Mouse (Mus musculus): Measurements from ENCODE around the gene Zfp207.
A peak's percentile ranks its signal among the peaks of the same experiment; 100 is the strongest.
"Not testable (repeated sequence)": the region's sequence is repeated elsewhere in the genome, so short reads cannot be mapped to it uniquely, and the experiment has no call there.

Gene Zfp207

DNA sequence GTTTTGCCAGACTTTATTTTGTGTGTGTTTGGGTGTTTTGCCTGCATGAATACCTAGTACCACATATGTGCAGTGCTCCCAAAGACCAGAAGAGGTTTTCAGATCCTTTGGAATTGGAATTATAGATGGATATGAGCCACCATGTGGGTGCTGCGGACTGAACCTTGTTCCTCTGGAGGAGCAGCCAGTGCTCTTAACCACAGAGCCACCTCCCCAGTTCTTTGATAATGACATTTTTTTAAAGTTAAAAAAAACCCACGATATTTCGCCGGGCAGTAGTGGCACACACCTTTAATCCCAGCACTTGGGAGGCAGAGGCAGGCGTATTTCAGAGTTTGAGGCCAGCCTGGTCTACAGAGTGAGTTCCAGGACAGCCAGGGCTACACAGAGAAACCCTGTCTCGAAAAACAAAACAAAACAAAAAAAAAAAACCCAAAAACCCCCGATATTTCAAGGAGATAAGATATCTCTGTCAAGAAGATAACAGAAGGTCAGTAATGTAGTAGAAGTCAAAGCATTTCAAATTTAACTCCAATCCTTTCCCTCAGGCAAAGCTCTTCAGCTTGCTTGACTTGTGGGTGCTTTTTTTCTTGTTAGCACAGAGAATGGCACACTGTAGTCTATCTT, 38.5 kb downstream of the Zfp207 start:
- no peak for TF ChIP-seq POU5F1 (IDR thresholded peaks at IDR 0.05; ENCODE audit: borderline replicate concordance, low read length)
- no peaks in the 10 kb centered on the region for H3K27me3 ChIP-seq (ENCODE audit: insufficient read depth, low read length)
- H3K36me3 ChIP-seq (ENCODE audit: insufficient read depth, low read length) = 0 out of 2 replicates have a peak, but pooled peaks cover 4% of the 10 kb centered on the region
- H3K4me3 ChIP-seq (replicated peaks; ENCODE audit: low read length) = no peak overlapping the region
- no peaks in the 10 kb centered on the region for H3K4me1 ChIP-seq (replicated peaks; ENCODE audit: low read depth, low read length)
- peaks cover 9% of the 10 kb centered on the region for H3K9me3 ChIP-seq (ENCODE audit: low read length)

- H3K36me3 ChIP-seq (ENCODE audit: insufficient read depth, low read length) = no peaks in the 10 kb centered on the region
- TF ChIP-seq NANOG (IDR thresholded peaks at IDR 0.05; ENCODE audit: borderline replicate concordance, low read length) (no peak), POU5F1 (IDR thresholded peaks at IDR 0.05; ENCODE audit: borderline replicate concordance, low read length) (no peak), CTCF (conservative IDR thresholded peaks at IDR 0.05; ENCODE audit: low read length) (no peak)
- H3K27me3 ChIP-seq (ENCODE audit: insufficient read depth, low read length) = no peaks in the 10 kb centered on the region
- H3K4me3 ChIP-seq (replicated peaks; ENCODE audit: low read length) = no peak overlapping the region
- no peaks in the 10 kb centered on the region for H3K9me3 ChIP-seq (ENCODE audit: low read length)
- peaks cover 9% of the 10 kb centered on the region for H3K4me1 ChIP-seq (replicated peaks; ENCODE audit: low read depth, low read length)
Measured at GRCm38 (mm10) chr11:80424691-80425090, 41.6 kb downstream of the Zfp207 start.

DNA sequence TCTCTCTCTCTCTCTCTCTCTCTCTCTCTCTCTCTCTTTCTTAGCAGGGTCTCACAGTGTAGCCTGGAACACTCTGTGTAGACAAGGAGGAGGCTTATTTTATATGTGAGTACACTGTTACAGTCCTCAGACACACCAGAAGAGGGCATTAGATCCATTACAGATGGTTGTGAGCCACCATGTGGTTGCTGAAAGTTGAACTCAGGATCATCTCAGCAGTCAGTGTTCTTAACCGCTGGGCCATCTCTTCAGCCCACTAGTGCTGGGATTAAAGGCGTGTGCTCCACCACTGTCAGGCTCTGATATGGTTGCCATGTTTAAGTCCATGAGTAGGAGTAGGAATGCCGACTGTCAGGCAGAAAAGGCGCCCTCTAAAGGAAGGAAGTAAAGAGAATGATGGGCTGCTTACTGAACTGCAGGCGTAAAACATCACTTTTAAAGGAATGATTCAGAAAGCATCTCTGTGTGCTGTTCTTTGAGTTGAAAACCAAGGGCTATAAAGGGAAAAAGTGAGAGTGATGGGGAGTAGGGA, 42.2 kb downstream of the Zfp207 start:
- Histone ChIP-seq H3K4me3 (replicated peaks; ENCODE audit: low read length) (no peak overlapping the region), H3K27me3 (ENCODE audit: insufficient read depth, low read length) (no peaks in the 10 kb centered on the region), H3K9me3 (ENCODE audit: low read length) (no peaks in the 10 kb centered on the region), H3K4me1 (replicated peaks; ENCODE audit: low read depth, low read length) (peaks cover 15% of the 10 kb centered on the region), H3K36me3 (ENCODE audit: insufficient read depth, low read length) (no peaks in the 10 kb centered on the region)
- TF ChIP-seq POU5F1 (IDR thresholded peaks at IDR 0.05; ENCODE audit: borderline replicate concordance, low read length) (no peak), CTCF (conservative IDR thresholded peaks at IDR 0.05; ENCODE audit: low read length) (peak; percentile 42)

GRCm38 (mm10) chr11:80426029-80426813, 43.1 kb downstream of the Zfp207 start:
- H3K4me3 ChIP-seq (replicated peaks; ENCODE audit: low read length); H3K36me3 ChIP-seq (ENCODE audit: insufficient read depth, low read length); H3K9me3 ChIP-seq (ENCODE audit: low read length); H3K27me3 ChIP-seq (ENCODE audit: insufficient read depth, low read length): not testable (repeated sequence)
- TF ChIP-seq CTCF (conservative IDR thresholded peaks at IDR 0.05; ENCODE audit: low read length) = peak; percentile 9; the same call in 1 of the 2 replicates
- peaks cover 18% of the 10 kb centered on the region for H3K4me1 ChIP-seq (replicated peaks; ENCODE audit: low read depth, low read length)

DNA sequence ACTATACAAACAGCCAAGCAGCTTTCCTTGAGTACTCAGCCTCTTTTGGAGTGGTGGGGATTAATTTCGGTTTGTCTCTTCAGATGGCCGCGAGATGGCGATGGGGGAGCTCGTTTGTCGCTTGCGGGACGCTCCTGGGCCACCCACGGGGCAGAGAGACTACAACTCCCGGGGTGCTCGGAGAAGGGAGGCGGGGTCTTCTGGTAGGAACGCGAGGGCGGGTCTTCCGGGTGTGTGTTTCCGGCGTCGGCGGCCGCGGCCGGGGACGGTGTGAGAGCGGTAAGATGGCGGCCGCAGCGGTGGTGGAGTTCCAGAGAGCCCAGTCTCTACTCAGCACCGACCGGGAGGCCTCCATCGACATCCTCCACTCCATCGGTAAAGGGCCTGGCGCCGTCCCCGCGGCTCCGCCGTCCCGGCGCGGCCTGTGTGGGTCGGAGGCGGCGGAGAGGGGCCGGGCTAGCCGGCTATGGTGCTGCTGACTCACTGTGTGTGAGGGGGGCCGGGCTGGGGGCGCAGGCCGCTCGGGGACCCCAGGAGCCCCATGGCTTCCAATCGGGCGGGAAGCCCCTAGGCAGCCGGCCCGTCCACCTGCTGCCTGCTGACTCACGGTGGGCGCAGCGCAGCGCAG, 45.4 kb downstream of the Zfp207 start, which contains the start of gene Psmd11:
Gene Psmd11, plus strand, starts transcription at position 235 of the 628 bp plus-strand sequence.
- H3K4me3 ChIP-seq (replicated peaks; ENCODE audit: low read length) = peak within 1 kb of the TSS; percentile 99
- H3K36me3 ChIP-seq (ENCODE audit: insufficient read depth, low read length) = peaks cover 18% of the 10 kb centered on the region
- no peaks in the 10 kb centered on the region for H3K27me3 ChIP-seq (ENCODE audit: insufficient read depth, low read length)
- TF ChIP-seq POU5F1 (IDR thresholded peaks at IDR 0.05; ENCODE audit: borderline replicate concordance, low read length) (no peak), NANOG (IDR thresholded peaks at IDR 0.05; ENCODE audit: borderline replicate concordance, low read length) (no peak), CTCF (conservative IDR thresholded peaks at IDR 0.05; ENCODE audit: low read length) (no peak; the same call in 1 of the 2 replicates)
- peaks cover 18% of the 10 kb centered on the region for H3K4me1 ChIP-seq (replicated peaks; ENCODE audit: low read depth, low read length)
- H3K9me3 ChIP-seq (ENCODE audit: low read length) = no peaks in the 10 kb centered on the region

GRCm38 (mm10) chr11:80429009-80429475, 46.0 kb downstream of the Zfp207 start:
- Histone ChIP-seq H3K36me3 (ENCODE audit: insufficient read depth, low read length) (peaks cover 24% of the 10 kb centered on the region), H3K9me3 (ENCODE audit: low read length) (no peaks in the 10 kb centered on the region), H3K4me3 (replicated peaks; ENCODE audit: low read length) (peak overlapping the region; percentile 99), H3K27me3 (ENCODE audit: insufficient read depth, low read length) (no peaks in the 10 kb centered on the region), H3K4me1 (replicated peaks; ENCODE audit: low read depth, low read length) (peaks cover 18% of the 10 kb centered on the region)
- TF ChIP-seq CTCF (conservative IDR thresholded peaks at IDR 0.05; ENCODE audit: low read length) (no peak), NANOG (IDR thresholded peaks at IDR 0.05; ENCODE audit: borderline replicate concordance, low read length) (no peak), POU5F1 (IDR thresholded peaks at IDR 0.05; ENCODE audit: borderline replicate concordance, low read length) (no peak)

DNA sequence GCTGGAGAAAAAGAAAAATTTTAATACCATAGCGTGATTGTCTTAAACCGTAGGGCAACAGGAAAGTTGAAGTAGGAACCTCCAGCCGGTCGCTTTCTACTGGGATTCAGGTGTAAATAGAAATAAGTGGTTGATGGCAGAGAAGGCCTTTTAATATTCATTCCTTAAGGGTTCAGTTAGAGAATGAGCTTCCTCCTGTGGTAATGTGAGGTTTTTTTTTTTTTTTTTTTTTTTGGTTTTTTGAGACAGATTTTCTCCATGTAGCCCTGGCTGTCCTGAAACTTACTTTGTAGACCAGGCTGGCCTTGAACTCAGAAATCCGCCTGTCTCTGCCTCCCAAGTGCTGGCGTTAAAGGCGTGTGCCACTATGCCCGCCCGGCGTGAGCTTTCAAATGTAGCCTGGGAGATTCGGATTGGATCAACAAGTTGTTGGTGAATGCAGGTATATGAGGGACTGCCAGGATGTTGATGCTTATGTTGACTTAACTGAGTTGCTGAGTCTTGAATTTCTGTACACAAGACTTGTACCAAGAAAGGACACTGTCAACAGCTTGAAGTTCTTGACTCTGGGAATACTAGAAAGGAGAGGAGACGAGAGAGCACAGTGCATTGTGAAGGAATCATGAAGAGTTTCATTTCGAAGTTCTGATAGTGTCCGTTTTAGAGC, 46.6 kb downstream of the Zfp207 start:
- Histone ChIP-seq H3K4me1 (replicated peaks; ENCODE audit: low read depth, low read length) (peaks cover 18% of the 10 kb centered on the region), H3K27me3 (ENCODE audit: insufficient read depth, low read length) (no peaks in the 10 kb centered on the region)

GRCm38 (mm10) chr11:80430366-80430910, 47.4 kb downstream of the Zfp207 start:
- Histone ChIP-seq H3K9me3 (ENCODE audit: low read length) (no peaks in the 10 kb centered on the region), H3K36me3 (ENCODE audit: insufficient read depth, low read length) (peaks cover 36% of the 10 kb centered on the region), H3K4me1 (replicated peaks; ENCODE audit: low read depth, low read length) (peaks cover 18% of the 10 kb centered on the region), H3K4me3 (replicated peaks; ENCODE audit: low read length) (peak overlapping the region; percentile 99), H3K27me3 (ENCODE audit: insufficient read depth, low read length) (no peaks in the 10 kb centered on the region)
- TF ChIP-seq CTCF (conservative IDR thresholded peaks at IDR 0.05; ENCODE audit: low read length) (no peak), NANOG (IDR thresholded peaks at IDR 0.05; ENCODE audit: borderline replicate concordance, low read length) (no peak), POU5F1 (IDR thresholded peaks at IDR 0.05; ENCODE audit: borderline replicate concordance, low read length) (no peak)

More for the DNA sequence above, 46.6 kb downstream of the Zfp207 start:
- peak overlapping the region; percentile 99 for H3K4me3 ChIP-seq (replicated peaks; ENCODE audit: low read length)
- TF ChIP-seq POU5F1 (IDR thresholded peaks at IDR 0.05; ENCODE audit: borderline replicate concordance, low read length) (no peak), CTCF (conservative IDR thresholded peaks at IDR 0.05; ENCODE audit: low read length) (no peak), NANOG (IDR thresholded peaks at IDR 0.05; ENCODE audit: borderline replicate concordance, low read length) (no peak)
- peaks cover 29% of the 10 kb centered on the region for H3K36me3 ChIP-seq (ENCODE audit: insufficient read depth, low read length)
- H3K9me3 ChIP-seq (ENCODE audit: low read length) = no peaks in the 10 kb centered on the region
